Mouse (Mus musculus) layer of hippocampus, adult 9-10 months (tissue): ENCODE data around the gene Gm4312.
"Not testable (repeated sequence)": the region's sequence is repeated elsewhere in the genome, so short reads cannot be mapped to it uniquely, and the experiment has no call there.

Experiments used
- DNase-seq: peaks from one replicate; pipeline ENCODE4 v3.0.0; 2022; ENCODE audit warnings: low spot score

The Gm4312 gene

GRCm38 (mm10) chr10:100382460-100382859 lies at the start of gene Gm4312:
TSS of gene Gm4312 (minus strand) at chr10:100382560.
- not testable (repeated sequence) for DNase-seq

- DNase-seq = no peak
Measured at GRCm38 (mm10) chr10:100427592-100427991, 45.2 kb upstream of the Gm4312 start.

GRCm38 (mm10) chr10:100415566-100415965 lies 33.2 kb upstream of the Gm4312 start:
- no peak for DNase-seq

- not testable (repeated sequence) for DNase-seq
Measured at GRCm38 (mm10) chr10:100402301-100402700, 19.9 kb upstream of the Gm4312 start.

- DNase-seq = not testable (repeated sequence)
Measured at GRCm38 (mm10) chr10:100361038-100361437, 21.3 kb downstream of the Gm4312 start, which contains the start of gene Gm4307. TSS of gene Gm4307 (plus strand) at chr10:100361338.

- not testable (repeated sequence) for DNase-seq
Measured at GRCm38 (mm10) chr10:100356841-100357240, 25.5 kb downstream of the Gm4312 start.

- not testable (repeated sequence) for DNase-seq
Measured at GRCm38 (mm10) chr10:100350793-100351192, 31.6 kb downstream of the Gm4312 start, which contains the start of gene Gm4305. TSS of gene Gm4305 (plus strand) at chr10:100351093.

GRCm38 (mm10) chr10:100345672-100346071 lies 36.7 kb downstream of the Gm4312 start, which contains the start of gene Gm4303:
TSS of gene Gm4303 (plus strand) at chr10:100345972.
- DNase-seq = not testable (repeated sequence)

- DNase-seq = not testable (repeated sequence)
Measured at GRCm38 (mm10) chr10:100340536-100340935, 41.8 kb downstream of the Gm4312 start, which contains the start of gene Gm4302. TSS of gene Gm4302 (plus strand) at chr10:100340836.

GRCm38 (mm10) chr10:100335376-100335775 lies 47.0 kb downstream of the Gm4312 start, which contains the start of gene Gm4301:
TSS of gene Gm4301 (plus strand) at chr10:100335676.
- not testable (repeated sequence) for DNase-seq
